Mouse (Mus musculus) thymus, postnatal 36 days (tissue): Measurements from ENCODE around the gene Tubg1.
"Not testable (repeated sequence)": the region's sequence is repeated elsewhere in the genome, so short reads cannot be mapped to it uniquely, and the experiment has no call there.

ENCODE experiments used
- DNase-seq, 2 experiments: peaks; one replicate each; pipeline ENCODE4 v3.0.0; 2022; ENCODE audit warnings: mixed read lengths in 2 of 2

Gene Tubg1

DNA sequence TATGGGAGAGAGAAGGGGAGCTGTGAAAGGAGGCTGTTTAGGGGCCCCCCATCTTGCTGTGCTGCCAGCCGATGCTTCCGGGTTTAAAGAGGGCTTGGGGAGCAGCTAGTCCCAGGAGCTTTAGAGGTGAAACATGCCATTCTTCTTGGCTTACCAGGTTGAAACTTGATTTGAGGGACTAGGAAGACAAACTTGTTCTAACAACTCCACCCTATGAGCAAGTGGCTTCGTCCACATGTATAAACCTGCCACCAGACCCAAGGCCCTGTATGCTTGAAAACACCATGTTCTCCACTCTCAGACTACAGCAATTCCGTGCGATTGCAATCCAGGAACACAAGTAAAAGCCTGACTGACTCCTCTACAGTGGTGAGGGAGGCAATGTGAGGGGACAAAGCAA, 16.7 kb upstream of the Tubg1 start:
- no peak for DNase-seq

DNA sequence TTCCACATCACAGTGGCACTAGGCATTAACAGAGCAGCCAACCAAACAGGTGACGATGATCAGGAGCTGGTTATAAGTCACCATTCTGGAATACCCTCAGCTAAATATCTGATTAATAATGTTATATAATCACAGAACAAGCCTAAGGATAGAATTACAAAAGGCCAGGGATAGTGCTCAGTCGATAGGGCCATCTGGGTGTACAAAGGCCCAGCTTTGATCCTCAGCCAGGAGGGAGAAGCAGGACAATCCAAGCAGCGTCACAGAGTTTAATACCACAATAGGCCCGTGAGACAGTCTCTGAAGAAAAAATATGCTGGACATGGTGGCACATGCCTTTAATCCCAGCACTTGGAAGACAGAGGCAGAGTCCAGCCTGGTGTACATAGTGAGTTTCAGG, 10.4 kb upstream of the Tubg1 start:
- DNase-seq: no peak

DNA sequence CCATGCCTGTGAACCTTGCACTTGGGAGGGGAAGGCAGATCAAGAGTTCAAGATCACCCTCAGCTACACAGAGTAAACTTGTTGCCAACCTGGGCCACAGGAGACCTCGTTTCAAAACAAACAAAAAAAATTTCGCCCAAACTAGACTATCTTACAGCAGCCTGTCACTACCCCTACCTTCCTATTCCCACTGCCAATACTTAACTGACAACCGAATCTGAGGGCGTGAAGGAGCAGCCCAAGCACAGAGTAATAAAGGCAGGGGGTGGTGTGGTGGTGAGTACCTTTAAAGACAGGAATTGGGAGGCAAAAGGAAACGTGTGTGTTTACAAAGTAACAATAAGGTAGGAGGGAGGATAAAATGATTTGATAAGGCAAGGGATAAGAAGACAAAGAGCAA, 9.0 kb upstream of the Tubg1 start:
- no peak for DNase-seq

DNA sequence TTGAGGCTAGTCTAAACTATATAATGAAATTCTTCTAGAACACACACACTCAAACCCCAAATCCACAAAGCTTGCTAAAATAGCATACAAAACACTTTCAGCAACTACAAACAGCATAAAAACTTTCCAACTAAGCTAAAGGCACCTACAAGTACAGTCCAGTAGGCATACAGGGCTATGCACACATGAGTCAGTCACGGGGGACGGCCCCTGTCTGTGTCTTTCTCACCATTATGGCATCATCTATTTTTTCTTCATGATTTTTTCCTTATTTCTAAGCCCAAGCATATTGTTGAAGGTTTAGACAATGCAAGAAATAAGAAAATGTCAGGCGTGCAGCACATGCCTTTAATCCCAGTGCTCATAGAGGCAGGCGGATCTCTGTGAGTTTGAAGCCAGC, 8.6 kb upstream of the Tubg1 start:
- no peak for DNase-seq

DNA sequence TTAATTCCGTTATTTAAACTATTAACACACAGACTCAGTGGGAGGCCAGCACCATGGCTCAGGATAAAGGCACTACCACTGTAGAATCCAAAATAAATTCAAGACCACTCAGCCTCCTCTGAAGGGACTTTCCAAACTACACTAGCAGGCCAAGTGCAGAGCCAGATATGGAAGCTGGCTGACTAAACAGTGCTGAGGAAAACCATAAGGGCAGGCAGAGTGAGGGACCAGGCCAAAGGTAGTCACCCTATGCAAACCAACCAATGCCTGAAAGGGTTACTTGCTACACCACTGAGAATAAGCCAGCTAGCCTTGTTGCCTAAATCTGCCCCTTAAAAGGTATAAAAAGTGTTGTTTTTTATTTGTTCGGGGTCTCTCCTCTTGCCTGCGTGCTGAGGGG, 7.6 kb upstream of the Tubg1 start:
- DNase-seq: no peak

DNA sequence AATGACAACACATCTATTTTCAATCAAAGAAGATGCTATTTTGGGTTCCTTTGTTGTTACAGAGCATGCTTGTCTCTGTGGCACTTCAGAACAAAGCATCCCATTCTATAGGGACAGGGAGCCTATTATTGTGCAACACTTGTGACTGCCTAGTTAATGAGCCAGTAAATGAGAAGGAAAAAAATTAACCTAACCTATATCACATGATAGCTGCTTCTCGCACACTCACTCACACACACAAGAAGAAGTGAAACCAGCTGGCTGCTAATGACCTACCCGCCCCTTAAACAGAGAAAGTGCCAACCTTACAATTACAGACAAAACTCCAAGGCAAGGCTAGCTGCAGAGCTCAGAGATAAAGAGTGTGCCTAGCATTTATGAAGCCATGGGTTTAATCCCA, 4.2 kb upstream of the Tubg1 start:
- no peak for DNase-seq

DNA sequence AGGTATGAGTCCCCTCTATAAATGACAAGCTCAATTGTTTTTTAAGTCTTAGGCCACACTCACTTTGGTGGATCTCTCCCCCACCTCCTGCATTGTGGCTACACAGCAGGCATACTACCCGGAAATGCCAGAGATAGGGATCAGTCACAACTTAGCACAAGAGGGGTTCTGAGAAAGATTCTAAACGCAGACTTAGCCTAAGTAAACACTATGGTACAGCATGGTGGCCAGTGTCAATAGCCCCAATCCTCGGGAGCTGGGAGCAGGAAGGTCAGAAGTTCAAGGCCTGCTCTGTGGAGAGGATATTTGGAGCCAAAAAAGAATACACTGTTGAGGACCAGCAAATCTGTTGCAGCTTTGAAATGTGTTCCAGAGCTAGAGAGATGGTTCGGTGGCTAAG, 1.6 kb upstream of the Tubg1 start:
- no peak for DNase-seq

DNA sequence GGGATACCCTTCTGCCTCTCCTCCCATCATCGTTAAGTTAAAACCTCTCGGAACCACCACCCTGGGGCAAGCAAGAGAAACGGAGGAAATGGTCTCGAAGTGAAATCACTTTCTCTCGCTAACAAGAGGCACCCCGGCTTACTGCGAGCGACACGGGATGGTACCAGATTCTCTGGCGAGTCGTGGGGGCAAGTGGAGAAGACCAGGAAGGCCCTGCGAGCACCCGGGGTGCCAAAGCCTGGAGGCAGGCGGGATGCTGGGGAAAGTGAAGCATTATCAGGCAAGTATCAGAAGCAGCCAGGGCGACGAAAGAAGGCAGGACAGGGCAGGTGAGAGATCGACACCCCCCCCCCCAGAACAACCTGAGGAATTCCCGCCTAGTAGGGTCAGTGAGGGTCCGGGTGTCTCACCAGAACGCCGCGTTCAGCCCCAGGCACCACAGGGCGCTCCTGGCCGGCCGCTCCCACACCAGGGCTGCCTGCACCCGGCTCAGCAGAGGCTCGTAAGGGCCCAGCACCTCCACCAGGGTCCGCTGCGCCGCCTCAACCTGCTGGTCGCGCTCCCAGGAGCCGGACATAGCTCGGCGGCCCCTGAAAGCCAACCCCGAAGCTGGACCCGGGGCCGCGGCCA, 492 bp upstream of the Tubg1 start:
- DNase-seq: no peak

DNA sequence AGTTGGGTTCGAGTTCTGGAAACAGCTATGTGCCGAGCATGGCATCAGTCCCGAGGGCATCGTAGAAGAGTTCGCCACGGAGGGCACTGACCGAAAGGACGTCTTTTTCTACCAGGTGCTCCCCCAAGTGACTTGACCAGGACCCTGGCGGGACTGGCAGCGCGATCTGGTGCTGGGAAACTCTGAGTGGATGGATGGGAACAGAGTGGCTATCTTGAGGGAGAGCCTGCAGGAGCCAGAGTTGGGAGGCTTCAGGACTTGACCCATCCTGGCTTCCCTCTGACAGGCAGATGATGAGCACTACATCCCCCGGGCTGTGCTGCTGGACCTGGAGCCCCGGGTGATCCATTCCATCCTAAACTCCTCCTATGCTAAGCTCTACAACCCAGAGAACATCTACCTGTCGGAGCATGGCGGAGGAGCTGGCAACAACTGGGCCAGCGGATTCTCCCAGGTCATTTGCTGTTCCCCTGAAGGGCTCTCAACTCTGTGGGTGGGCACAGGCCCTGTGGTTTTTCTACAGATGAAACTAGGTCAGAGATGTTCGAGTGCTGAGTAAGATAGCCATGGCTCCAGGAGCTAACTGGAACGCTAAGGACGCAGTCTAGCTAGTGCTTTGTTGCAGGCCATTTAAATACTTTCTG, 929 bp downstream of the Tubg1 start:
- DNase-seq: peak; percentile 16 to 37

DNA sequence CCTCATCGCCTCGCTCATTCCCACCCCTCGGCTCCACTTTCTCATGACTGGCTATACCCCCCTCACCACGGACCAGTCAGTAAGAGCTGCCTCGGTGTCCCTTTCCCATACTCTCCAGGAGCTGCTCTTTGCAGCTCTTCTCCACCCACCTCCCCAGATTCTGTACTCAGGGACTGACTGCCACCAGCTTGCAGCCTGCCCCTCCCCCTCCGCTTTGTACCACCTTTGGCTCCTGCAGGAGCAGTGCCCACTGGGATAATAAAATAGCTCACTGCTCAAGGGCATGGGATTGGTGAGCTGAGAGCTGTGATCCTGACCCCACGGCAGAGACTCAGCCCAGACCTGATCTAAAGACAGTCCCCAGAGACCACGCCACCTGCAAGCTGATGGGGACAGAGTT, 4.8 kb downstream of the Tubg1 start:
- DNase-seq: not testable (repeated sequence)

DNA sequence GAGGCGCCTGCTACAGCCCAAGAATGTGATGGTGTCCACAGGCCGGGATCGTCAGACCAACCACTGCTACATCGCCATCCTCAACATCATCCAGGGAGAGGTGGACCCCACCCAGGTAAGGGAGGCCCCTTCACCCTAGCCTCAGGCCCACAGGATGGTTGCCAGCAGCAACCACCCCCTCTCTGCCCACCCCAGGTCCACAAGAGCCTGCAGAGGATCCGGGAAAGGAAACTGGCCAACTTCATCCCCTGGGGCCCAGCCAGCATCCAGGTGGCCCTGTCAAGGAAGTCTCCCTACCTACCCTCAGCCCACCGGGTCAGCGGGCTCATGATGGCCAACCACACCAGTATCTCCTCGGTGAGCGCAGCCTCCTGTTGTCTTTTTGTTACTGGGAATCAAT, 5.3 kb downstream of the Tubg1 start:
- DNase-seq: not testable (repeated sequence)

DNA sequence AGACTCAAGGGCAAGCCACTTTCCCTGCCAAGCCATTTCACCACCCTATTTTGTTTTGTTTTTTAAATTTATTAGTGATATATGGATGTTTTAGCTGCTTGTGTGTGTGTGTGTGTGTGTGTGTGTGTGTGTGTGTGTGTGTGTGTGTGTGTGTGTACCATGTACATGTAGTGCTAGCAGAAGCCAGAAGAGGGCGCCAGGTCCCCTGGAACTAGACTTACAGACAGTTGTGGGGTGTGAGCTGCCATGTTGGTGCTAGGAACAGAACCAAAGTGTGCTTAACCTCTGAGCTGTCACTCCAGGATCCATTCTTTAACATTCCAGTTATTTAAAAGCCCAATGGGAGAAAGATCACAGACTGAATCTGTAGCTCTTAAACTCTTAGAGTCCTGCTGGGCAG, 7.3 kb downstream of the Tubg1 start:
- no peak for DNase-seq

DNA sequence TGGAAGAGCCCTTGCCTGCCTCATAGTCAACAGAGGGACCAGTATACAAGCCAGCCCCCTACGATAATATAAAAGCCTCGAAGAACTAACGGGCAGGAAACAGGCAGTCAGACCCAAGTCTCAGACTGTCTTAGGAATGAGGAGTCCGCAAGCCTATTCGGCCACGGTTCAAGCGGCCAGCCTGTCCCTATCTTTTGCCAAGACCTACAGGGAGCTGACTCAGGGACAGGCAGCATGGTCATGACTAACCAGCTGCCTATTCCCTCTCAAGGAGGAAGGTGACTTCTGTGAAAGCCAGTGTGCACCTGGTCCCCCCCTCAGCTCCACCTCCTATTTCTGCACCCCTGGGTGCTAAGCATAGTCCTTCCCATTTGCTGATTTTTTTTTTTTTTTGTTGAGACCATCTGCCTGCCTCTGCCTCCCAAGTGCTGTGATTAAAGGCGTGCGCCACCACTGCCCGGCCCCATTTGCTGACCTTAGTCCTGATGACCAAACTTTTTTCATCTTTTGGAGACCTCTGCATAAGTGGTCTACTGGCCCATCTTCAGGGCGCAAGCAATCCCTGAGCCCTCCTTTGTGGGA, 9.3 kb downstream of the Tubg1 start:
- DNase-seq: no peak

DNA sequence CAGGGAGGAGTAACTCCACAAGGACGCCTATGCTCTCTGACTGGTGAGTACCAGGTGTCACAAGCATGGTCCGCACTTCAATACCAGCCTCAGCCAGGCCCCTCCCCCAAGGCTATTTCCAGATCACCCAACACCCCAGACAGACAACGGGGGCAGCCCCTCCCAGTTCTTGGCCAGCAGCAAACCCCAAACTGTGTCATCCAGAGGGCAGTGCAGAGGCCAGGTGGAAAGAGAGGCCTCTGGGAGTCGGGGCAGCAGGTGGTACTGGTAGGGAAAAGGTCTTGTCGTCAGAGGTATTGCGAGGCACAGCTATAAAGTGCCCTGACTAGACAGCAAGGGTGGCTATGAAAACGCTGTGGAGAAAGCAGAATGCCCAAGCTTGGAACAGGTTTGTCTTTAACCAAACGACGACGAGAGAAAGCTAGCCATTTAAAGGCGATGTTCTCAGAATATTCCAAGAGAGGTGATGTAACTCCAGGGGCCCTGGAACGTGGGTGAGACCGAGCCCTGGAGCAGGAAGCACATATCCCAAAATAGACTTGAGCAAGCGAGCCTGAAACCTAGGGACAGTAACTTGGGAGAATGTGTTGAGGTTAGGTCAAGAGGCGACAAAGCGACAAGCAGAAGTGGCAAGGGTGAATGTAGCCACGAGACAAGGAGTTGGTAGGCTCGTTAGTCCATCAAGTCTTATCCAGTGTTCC, 10.5 kb downstream of the Tubg1 start:
- DNase-seq: no peak

DNA sequence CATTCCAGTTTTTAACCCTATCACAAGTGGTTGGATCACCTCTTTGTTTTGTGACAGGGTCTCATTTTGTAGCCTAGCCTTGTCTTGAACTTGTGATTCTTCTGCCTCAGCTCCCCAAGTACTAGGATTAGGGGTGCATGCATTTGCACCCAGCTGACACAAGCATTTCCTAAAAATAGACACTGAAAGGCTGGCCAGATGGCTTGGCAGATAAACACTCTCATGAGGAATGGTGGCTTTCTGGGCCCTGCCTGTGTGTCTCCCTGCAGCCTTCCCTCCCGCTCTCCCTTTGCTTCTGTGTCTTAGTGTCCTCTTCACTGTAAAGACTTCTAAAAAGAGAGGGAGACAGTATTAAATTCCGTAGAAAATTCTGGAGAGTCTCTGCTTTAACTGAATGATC, 11.4 kb downstream of the Tubg1 start:
- DNase-seq: no peak

DNA sequence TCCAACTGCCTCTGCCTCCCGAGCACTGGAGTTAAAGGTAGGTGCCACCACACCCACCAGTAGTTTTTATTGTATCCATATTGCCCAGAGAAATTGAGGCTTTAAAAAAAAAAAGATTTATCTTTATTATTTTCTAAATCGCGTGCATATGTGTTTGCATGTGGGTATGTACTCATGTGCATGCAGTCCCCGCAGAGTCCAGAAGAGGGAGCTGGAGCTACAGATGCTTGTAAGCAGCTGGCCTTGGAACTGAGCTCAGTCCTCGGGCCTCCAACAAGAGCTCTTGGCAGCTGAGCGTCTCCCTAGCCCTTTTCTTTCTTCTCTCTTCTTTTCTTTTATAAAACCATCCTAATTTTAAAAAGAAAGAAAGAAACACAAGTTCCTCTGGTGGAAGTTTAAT, 12.0 kb downstream of the Tubg1 start:
- no peak for DNase-seq

DNA sequence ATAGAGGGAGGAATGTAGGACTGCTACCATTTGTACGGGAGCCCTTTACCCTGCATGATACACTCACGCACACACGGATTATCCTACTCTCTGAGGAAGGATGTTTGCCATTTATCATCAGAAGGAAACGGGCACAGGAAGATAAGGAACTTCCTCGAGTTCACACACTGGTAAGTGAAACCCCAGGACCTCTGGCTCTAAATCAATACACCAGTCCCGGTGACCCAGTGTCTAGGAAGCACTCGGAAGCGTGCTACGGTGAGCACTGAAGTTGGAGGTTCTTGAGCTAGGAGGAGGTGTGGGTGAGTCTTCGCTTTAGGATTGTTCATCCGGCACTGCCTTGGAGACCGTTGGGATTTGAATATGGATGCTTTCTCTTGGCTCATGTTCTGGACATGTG, 13.3 kb downstream of the Tubg1 start:
- DNase-seq: no peak

DNA sequence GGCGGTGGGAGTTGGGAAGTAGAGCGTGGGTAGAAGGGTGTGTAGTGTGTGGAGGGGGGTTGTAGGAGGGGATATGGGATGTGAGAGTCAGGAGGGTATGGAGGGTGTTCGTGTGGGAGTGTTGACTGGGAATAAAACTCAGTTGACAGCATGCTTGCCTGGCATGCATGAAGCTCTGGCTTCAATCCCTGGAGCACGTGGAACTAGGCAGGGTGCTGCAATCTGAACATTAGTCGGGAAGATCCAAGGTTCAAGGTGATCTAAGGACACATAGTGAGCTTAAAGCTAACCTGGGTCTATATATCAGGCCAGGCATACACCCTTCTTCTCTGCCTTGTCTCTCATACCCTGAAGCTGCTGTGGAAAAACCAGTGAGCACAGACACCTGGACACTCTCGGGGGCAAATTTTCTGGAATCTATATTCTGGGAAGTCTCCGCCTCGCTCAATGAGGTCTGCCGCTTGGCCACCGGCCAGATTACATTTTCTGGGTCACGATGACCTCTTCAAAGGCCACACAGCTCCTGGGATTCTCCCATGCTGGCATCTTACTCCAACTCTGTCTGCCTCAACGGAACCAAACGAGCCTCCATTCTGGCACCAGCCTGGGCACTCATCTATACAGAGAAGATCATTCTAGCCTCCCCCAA, 14.6 kb downstream of the Tubg1 start:
- no peak for DNase-seq

DNA sequence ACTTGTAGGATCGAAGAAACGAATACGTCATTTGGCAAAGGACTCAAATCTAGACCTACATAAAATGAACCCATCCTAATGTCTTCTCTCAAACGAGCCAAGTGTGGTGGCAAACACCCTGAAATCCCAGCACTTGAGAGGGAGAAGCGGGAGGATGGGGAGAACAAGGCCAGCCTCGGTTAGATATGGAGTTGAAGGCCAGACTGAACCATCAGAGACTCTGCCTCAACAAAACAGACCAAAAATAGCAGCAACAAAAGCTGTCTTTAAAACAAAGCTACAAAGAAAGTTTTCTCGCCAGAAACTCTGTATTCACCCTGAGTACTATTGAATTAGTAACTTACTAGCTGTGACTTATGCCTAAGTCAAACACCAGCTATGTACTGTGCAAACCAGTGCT, 17.3 kb downstream of the Tubg1 start:
- no peak for DNase-seq

DNA sequence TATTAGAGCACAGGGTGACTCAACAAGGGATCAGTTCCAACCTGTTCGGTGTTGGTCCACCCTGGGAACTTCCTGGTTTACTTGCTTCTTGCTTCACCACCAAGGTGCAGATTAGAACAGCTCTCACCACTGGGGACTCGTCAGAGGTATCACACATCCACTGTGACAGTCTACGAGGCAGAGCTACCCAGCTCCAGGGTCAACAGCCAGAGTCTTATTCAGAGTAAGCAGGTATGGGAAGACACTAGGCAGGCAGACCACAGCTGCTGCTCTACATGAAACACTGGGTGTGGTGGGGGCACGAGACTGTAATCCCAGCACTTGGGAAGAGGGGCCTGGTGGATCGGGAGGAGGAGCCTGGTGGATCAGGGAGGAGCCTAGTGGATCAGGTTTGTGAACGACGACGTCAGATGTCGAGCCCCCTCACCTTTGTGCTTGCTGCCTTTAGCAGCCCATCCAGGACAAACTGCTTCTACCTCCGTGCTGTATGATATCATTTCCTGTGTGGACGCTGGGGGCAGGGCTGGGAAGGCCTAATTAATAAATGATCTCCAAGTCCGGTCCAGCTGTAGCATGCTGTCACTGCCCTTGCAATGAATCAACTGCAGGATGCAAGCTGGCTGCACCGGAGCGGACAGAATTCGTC, 18.9 kb downstream of the Tubg1 start:
- no peak for DNase-seq

DNA sequence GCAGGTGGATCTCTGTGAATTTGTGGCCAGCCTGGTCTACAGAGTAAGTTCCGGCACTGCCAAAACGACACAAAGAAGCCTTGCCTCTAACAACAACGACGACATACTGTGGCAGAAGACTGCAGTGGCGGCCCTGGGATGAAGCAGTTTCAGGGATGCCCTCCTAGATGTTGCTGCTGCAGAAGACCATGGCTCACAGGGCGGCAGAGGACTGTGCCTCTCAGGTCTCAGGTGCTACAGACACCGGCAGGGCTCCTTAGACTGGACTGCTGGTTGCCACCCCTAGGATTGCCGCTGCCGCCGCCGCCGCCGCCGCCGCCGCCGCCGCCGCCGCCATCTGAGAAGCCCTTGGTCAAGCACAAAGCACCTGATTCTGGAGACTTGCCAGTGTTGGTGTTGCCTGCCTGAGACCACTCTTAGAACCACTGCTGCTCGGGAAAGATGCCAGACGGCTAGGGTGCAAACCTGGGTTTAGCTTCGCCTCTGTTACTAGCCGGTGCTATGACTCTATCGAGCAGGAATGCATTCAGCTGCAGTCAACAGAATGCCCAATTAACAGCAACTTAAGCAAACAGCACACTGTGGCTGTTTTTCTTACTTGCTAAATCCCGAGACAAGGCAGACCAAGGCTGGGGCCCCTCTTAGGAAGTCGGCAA, 20.6 kb downstream of the Tubg1 start:
- DNase-seq: no peak

DNA sequence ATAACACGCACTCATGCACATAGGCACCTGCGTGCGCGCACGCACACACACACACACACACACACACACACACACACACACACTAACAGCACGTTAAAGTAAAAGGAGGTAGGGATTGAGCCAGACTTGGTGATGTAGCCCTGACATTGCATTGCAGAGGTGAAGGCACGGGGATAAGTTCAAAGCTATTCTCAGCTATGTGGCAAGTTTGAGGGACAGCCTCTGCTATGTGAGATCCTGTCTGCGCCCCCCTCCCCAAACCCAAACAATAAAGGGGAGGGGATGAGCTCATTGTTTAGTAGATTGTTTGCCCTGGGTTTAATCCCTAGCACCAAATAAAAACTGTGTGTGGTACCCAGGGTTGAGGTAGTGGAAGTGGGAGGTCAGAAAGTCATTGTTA, 21.4 kb downstream of the Tubg1 start:
- DNase-seq: no peak
